Mouse (Mus musculus) layer of hippocampus, adult 8-10 months (tissue): ENCODE results near the gene Dync1i1. TPM values are rescaled to one million over a fixed set of nuclear protein-coding genes. Genes with fewer than 3 reads are reported as not detected.
A peak's percentile ranks its signal among the peaks of the same experiment; 100 is the strongest.

ENCODE experiments used
- DNase-seq, 2 experiments: peaks; one replicate each; pipeline ENCODE4 v3.0.0; 2022; ENCODE audit warnings: low spot score in 2 of 2
- total RNA-seq, 4 experiments: library from RNA; stranded (reverse); gene quantifications; 2 replicates each; pipeline ENCODE4 v1.2.4; 2022

Gene Dync1i1
- total RNA-seq, 4 experiments from 2014 or later, result 136 to 150 (median 140) TPM

- DNase-seq, result peak in 1 of 2 experiments; percentile 16
These were observed 241.5 kb downstream of the Dync1i1 start for GRCm38 (mm10) chr6:5966806-5967445.

DNA sequence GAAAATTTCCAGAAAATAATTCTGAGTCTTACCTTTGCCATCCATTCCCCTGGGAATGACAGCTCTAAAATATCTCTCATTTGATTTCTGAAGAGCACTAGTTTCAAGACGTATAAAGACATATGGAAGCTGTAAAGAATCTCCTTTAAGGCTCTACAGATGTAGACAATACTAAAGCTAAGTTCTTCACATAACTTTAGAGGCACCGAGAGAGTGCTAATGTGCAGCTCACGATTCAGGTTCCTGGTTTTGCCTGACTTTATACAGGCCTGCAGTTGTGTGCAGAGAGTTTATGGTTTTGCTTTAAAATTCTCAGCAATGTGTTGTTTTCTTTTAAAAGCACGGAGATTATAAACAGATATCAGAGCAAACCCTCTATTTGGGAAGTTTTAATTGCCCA lies 242.1 kb downstream of the Dync1i1 start:
- DNase-seq, result no peak

- no peak for DNase-seq
These were observed 244.2 kb downstream of the Dync1i1 start for GRCm38 (mm10) chr6:5969613-5970012.

GRCm38 (mm10) chr6:5976241-5976640 lies 250.8 kb downstream of the Dync1i1 start:
- DNase-seq, result no peak

- DNase-seq, result no peak
These were observed 251.9 kb downstream of the Dync1i1 start for GRCm38 (mm10) chr6:5977238-5977920.

DNA sequence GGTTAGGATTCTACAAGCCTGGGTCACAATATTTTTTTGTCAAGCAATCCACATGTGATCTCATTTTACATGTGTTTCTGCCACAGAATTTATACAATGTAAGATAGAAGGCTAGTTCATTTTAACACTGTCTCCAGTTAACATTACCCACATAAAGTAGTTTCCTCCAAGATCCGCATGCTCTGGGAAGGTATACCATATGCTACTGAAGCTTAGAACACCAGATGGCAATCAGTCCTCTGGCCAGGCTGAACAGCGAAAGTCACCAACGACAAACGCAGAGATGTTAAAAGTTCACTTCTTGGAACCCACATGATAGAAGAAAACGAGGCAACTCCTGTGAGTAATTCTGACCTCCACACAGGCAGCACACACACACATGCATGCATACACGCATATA lies 265.8 kb downstream of the Dync1i1 start:
- DNase-seq, result no peak

- peak; percentile 52 to 55 for DNase-seq
These were observed 266.6 kb downstream of the Dync1i1 start for GRCm38 (mm10) chr6:5991817-5992755.

DNA sequence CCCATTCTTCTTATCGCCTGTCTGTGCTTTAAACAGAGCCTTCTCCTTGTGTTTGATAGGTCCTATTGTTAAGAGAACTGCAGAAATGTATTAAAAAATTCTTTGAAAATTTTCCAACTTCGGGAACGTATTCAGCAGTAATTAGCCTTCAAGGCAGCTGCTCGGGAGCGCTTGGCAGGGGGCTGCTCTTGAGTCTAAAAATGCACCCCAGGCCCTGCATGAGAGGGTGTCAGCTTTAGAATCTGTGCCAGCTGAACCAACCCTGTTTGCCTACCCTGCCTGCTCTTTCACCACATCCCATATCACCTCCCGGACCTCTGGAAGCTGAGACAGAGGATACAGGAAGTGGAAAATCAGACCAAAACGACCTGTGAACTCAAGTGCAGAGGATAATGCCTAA lies 267.6 kb downstream of the Dync1i1 start:
- DNase-seq, result no peak

- DNase-seq, result no peak
These were observed 272.1 kb downstream of the Dync1i1 start for GRCm38 (mm10) chr6:5997535-5997934.

- no peak for DNase-seq
These were observed 276.6 kb downstream of the Dync1i1 start for GRCm38 (mm10) chr6:6002061-6002460.

- no peak for DNase-seq
These were observed 279.5 kb downstream of the Dync1i1 start for GRCm38 (mm10) chr6:6004756-6005485.

DNA sequence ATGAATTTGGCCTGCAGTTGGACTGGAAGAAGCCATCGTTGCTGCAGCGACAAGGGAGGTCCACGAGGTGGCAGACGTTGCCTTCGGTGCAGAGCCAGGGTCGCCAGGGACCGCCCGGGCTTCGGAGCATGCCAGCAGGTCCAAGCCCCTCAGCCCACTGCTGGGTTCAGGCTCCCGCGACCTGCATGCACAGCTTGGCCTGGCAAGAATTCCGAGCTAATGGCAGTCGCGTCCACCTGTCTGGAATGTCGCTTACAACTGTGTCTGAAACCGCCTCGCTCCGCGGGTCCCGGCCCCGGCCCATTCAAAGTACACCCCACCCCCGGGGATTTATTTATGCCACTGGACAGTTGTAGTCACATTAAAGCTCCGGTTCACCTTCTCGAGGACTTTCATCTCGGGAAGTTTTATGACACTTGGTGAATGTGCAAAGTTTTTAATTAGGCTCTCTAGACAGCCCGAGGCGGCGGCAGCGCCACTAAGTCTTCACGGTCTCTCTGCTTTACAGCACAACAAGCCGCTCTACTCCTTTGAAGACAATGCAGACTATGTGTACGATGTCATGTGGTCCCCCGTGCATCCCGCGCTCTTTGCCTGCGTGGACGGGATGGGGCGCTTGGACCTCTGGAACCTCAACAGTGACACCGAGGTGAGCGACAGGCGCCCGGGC lies 280.5 kb downstream of the Dync1i1 start:
- peak; percentile 30 to 68 for DNase-seq

DNA sequence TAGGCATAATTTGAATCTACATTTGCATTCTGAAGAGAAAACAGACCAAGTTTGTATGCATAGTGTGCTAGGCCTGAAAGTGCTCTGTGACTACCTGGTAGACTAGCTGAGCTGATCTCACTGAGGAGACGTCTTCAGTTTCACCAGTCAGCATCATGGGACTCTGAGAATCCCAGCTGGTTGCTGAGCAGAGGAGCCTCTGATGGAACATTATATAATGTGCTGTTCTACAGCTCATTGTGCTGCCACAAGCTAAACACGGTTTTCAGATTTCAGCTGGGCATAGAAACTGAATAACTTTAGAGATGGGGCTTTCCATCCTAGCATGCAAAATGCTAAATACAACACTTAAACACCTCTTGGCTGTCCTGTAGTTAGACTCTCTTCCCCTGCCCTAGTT lies 285.9 kb downstream of the Dync1i1 start:
- DNase-seq, result no peak

DNA sequence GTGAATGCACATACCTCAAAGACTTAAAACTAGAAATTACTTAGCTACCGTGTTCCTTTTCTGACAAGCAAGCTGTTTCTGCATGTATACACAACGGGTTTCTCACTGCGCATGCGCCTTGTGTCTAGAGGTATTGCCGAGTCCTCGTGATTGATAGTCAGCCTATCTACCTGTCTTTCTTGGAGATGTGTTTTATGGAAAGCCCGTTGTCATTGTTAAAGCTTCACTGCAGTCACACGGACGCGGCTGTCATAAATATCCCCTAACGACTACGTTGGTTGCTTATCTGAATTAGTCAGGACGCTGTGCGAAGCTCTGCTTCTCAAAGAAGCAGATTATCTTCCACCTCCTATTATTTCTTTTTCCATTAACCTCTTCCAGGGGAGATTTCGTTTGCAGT lies 290.2 kb downstream of the Dync1i1 start:
- no peak for DNase-seq

DNA sequence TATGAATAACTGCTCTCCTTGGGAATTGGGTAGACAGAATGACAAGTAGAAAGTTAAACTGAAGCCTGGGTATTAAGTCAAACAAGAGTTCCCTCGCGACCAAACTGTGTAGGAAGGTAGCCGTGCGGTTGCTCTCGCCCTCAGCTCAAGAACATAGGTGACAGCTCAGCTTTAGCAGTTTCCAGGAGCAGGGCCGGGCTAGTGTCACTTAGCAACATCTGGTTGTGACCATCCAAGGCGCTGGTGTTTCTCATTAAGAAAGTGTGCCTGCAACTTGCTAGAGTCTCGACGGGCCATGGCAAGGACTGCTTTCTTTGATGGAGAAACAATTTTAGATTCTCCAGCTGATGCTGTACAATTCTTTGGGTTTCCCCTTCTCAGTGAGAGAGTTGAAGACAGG lies 291.5 kb downstream of the Dync1i1 start:
- DNase-seq, result no peak

DNA sequence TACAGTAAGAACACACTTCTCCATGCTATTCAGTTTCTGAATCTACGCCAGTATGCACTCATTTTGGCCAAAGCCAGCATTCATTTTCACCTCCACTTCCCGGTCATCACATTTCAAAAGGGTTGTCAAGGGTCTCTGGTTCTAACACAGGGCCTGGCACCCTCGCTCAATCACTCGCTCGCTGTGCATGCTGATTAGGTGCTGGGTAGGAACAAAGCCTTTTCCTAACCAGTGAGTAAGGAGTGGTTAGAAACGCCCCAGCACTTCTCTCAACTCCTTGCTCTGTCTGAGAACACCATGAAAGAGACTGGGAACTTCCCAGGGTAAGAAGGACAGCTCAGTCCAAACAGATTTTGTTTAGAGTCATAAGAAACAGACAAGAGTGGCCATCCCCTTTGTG lies 298.5 kb downstream of the Dync1i1 start:
- DNase-seq, result no peak

DNA sequence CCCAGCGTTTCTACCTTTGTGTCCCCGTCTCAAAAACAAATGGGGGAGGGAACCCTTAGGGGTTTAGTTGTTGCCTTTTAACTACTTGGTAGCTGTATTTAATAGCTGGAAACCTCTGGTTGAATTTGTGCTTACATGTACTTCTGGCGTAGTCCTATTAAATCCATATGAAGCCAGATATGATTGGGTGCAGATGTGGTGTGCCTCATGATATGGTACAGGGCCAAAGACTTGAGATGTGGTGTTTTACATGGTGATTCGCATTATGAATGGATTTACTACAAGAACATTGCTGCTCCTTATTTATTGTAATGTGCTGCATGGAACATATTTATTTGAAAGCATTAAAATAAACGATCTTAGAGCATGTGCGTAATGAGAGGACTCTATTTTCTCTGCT lies 302.2 kb downstream of the Dync1i1 start:
- no peak for DNase-seq

GRCm38 (mm10) chr6:6038773-6039550 lies 313.5 kb downstream of the Dync1i1 start:
- no peak for DNase-seq

- no peak for DNase-seq
These were observed 321.4 kb downstream of the Dync1i1 start for GRCm38 (mm10) chr6:6046729-6047424.
